In genomic region chr4:69435390-69435789, GRCm38 (mm10) we compare ENCODE assay signal across 12 mouse cellular contexts.
"Had no signal": no experiment of that assay in that cellular context is flagged by ENCODE, and none has a peak within 500 bp of the region (broad histone marks: within the 10 kb centered on the region; RNA-seq: fewer than 3 reads in every experiment).

No protein-coding gene starts in this region.

- DNase-seq: left cerebral cortex, postnatal 4 days; liver; liver, embryonic 13.5 days; liver, postnatal 0 days; lung, adult 18-20 months; lung, adult 2 months; lung, embryonic 14.5 days; lung, postnatal 10 days; lung, postnatal 14 days; lung, postnatal 36 days; lung, postnatal 4 days; midbrain, embryonic 14.5 days had no signal
